Mouse (Mus musculus) thymus, adult 2 months (tissue): ENCODE results near the gene Slpi. TPM values are rescaled to one million over a fixed set of nuclear protein-coding genes. Genes with fewer than 3 reads are reported as not detected.

Experiments
- DNase-seq: peaks from one replicate; pipeline ENCODE4 v3.0.0; 2021
- H3K27ac ChIP-seq: fragments of 200-500 bp; 2 replicates; pipeline ENCODE4 v1.5.1; 2012; ENCODE audit warnings: low read length, control low read depth; ENCODE audit not compliant: control insufficient read depth, insufficient read depth
- H3K27me3 ChIP-seq: fragments of 200-500 bp; 2 replicates; pipeline ENCODE4 v1.6.1; 2012; ENCODE audit warnings: mild to moderate bottlenecking, low read length, moderate library complexity, mixed read lengths; ENCODE audit not compliant: control insufficient read depth, insufficient read depth
- H3K36me3 ChIP-seq: fragments of 200-500 bp; 2 replicates; pipeline ENCODE4 v1.6.1; 2012; ENCODE audit warnings: mild to moderate bottlenecking, low read length, moderate library complexity; ENCODE audit not compliant: control insufficient read depth, insufficient read depth
- H3K4me1 ChIP-seq: fragments of 200-500 bp; replicated peaks from 2 replicates; pipeline ENCODE4 v1.6.1; 2012; ENCODE audit warnings: low read length; ENCODE audit not compliant: control insufficient read depth, insufficient read depth
- H3K4me3 ChIP-seq: fragments of 200-500 bp; 2 replicates; pipeline ENCODE4 v1.5.1; 2012; ENCODE audit warnings: mild to moderate bottlenecking, low read length, control low read depth, moderate library complexity; ENCODE audit not compliant: control insufficient read depth, insufficient read depth
- CTCF ChIP-seq: fragments of 200-500 bp; IDR thresholded peaks from 2 replicates; pipeline ENCODE4 v1.5.1; 2012; ENCODE audit warnings: mild to moderate bottlenecking, control low read depth, low read length, moderate library complexity, borderline replicate concordance; ENCODE audit not compliant: control insufficient read depth, poor library complexity, insufficient read depth; ENCODE audit errors: extremely low read depth
- POLR2A ChIP-seq: fragments of 200-500 bp; IDR thresholded peaks from 2 replicates; pipeline ENCODE4 v1.6.1; 2012; ENCODE audit warnings: mild to moderate bottlenecking, low read length, control low read depth, moderate library complexity; ENCODE audit not compliant: control insufficient read depth, poor library complexity, insufficient read depth; ENCODE audit errors: extremely low read depth
- WGBS: fragments of 180-500 bp; shearing (Covaris S2); methylation state at CpG from one replicate; pipeline ENCODE4 v1.1.7; 2018; 5-methylcytosine and 5-hydroxymethylcytosine counted together
- polyA plus RNA-seq: library from polyadenylated mRNA; depleted of rRNA; stranded (reverse); fragments of >200 nt; gene quantifications from 2 replicates; pipeline ENCODE4 v1.2.3, GENCODE M21; 2012; rRNA removed

Slpi gene
- polyA plus RNA-seq = 4.9 and 7.5 TPM in 2 replicates

DNA sequence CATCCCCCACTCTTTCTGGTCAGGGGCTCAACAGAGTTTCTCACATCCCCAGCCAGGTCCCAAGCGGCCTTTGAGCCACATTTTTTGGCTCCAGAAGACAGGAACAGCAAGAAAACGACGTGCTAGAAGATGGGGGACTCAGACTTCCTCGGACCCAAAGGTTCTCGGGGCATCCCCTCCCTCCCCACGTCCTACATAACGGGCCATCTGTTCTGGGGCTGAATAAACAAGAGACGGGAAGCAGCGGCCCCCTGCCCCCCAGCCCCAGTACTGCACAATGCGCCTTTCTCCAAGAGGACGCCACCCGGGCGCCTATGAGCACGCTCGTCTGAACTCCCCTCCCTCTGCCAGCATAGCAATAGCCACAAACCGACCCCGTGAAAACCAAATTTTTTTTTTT lies at the start of gene Slpi:
Gene Slpi, minus strand, starts transcription at position 76 of the 400 bp plus-strand sequence.
- no peak for DNase-seq
- peaks cover 7% of the 10 kb centered on the region for H3K4me1 ChIP-seq
- no peaks in the 10 kb centered on the region; the same call in 1 of the 2 replicates for H3K27me3 ChIP-seq
- H3K36me3 ChIP-seq = no peaks in the 10 kb centered on the region
- 3% methylated on average over 17 of the region's 17 CpGs for WGBS
- H3K4me3 ChIP-seq = peak within 1 kb of the TSS; percentile 20; the same call in 1 of the 2 replicates
- TF ChIP-seq POLR2A (no peak), CTCF (no peak)
- H3K27ac ChIP-seq = no peak within 1 kb of the TSS

DNA sequence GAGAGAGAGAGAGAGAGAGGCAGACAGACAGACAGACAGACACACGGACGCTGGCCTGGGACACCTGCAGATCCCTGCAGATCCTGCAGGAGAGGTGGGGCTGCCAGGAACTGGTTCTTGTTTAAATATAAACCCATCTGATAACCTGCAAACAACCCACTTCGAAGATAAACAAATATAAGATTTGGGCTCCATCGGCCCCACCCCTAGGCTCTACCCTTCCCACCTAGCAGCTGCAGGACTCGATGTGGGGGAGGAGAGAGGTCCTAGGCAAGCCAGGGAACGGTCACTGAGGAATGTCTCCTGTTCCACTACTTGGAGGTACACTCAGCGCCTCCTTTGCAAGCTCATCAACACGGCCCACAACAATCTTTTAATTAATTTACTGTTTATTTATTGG lies 49.4 kb upstream of the Slpi start:
- Histone ChIP-seq H3K36me3 (no peaks in the 10 kb centered on the region), H3K4me3 (no peak overlapping the region), H3K27ac (no peak overlapping the region), H3K4me1 (peaks cover 36% of the 10 kb centered on the region), H3K27me3 (no peaks in the 10 kb centered on the region; the same call in 1 of the 2 replicates)
- TF ChIP-seq POLR2A (no peak), CTCF (no peak)
- WGBS = 83% methylated on average over 8 of the region's 8 CpGs
- DNase-seq = no peak

DNA sequence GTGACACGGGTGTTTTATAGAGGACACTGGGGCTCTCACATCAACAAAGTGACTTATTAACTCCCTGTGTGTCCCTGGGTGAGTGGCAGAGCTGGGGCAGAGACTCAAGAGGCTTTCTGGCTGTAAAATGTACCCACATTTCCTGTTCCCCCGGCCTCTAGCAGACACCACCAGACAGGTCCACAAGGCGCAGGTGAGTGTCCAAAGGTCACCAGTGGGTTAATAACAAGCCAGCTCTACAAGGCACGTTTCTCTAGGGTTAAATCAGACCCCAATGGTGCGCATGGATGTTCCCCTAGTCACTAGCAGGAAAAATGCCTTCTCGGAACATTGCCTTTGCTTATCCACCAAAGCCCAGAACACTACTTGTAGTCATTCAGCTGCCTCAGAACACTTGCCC lies 48.8 kb upstream of the Slpi start:
- H3K4me1 ChIP-seq = peaks cover 32% of the 10 kb centered on the region
- no peak for TF ChIP-seq POLR2A
- no peak for TF ChIP-seq CTCF
- WGBS = 53% methylated on average over 6 of the region's 6 CpGs
- no peak overlapping the region for H3K27ac ChIP-seq
- H3K4me3 ChIP-seq = no peak overlapping the region
- DNase-seq = no peak
- H3K27me3 ChIP-seq = no peaks in the 10 kb centered on the region; the same call in 1 of the 2 replicates
- no peaks in the 10 kb centered on the region for H3K36me3 ChIP-seq

DNA sequence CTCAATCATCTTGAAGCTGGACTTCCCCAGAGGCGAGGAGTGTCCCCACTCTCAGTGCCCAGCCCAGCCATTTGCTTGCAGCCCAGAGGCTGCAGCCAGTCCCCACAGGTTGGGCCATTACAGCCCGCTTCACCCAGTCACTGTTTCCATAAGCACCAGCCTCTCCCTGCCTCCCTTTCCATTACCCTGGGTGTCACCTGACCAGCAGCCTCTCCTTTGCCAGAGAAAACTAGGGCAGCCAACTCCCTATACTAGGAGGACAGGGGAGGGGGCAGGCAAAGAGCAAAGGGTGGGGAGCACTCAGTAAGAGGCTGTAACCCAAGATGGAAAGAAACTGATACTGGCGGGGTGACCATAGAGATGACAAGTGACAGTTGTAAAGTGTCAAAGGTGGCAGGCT lies 48.1 kb upstream of the Slpi start:
- DNase-seq = no peak
- H3K4me3 ChIP-seq = no peak overlapping the region
- 86% methylated on average over 3 of the region's 3 CpGs for WGBS
- H3K36me3 ChIP-seq = no peaks in the 10 kb centered on the region
- TF ChIP-seq CTCF = no peak
- no peak for TF ChIP-seq POLR2A
- H3K4me1 ChIP-seq = peaks cover 28% of the 10 kb centered on the region
- no peaks in the 10 kb centered on the region for H3K27me3 ChIP-seq
- H3K27ac ChIP-seq = no peak overlapping the region

DNA sequence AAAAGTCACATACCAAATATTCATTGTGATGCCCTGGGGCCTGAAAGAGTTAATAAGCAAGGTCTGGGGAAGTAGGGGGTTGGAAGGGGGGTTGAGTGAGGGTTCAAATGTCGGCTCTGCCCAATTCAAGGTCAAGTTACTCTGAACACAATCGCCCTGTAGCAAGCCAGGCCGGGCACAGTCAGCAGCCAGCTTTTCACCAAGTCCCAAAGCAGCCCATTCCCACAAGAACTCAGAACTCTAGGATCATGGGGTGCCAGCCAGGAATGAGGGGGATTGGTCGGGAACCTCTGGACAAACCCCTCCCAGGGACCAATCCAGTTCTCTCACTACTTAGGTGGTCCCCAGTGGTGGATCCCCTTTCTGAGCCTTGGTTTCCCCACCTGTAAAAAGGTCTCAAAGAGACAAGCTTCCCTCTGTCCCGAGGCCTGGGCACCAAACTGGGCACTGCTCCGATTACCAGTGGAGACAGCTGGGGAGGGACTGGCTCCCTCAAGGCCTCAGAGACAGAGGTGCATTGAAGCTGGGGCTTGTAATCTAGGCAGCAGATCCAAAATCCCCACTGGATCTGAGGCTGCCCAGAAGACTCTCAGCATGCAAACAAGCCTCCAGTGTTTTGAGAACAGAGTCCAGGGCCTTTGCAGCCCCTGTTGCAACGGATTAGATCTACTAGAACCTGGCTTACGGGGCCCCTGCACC lies 47.5 kb upstream of the Slpi start:
- Histone ChIP-seq H3K36me3 (no peaks in the 10 kb centered on the region), H3K4me3 (no peak overlapping the region), H3K4me1 (peaks cover 24% of the 10 kb centered on the region), H3K27ac (no peak overlapping the region), H3K27me3 (no peaks in the 10 kb centered on the region)
- TF ChIP-seq POLR2A (no peak), CTCF (no peak)
- DNase-seq = no peak
- 60% methylated on average over 8 of the region's 8 CpGs for WGBS

DNA sequence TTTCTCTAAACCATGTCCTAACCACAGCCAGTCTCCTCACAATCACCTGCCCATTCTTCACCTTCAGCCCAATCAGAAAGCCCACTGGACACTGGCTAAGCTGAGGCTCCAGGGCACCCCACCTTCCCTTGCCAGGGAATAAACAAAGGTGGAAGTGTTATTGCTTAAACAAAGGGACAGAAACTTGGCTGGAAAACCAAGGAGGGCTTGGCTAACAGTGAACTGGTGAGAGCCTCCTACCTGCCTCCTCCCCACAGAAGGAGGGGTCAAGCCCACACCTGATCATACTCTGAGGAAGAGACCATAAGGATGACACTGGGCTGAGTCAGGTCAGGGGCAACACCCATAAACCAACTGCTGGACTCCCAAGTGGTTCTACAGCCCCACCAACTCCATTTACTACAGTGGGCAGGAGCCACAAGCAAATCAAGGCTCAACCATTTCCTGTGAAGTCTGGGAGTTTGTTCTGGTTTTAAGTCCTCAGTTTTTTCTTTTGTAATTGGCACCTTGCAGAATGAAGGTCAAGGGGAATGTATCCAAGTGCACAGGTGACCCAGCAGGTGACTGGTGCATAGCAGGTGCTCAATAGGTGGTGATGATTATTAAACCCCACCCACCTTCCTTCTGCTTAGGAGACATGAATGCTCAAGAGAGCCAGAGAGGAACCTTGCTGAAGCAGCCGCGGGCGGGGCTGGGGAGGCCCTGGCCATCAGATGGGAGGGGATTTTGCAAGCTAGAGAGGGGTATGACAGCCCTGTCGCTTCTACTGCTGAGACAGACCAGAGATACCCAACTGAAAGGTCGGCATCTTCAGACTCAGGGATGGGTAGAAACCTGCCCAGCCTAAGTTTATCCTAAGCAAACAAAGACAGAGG lies 46.6 kb upstream of the Slpi start:
- 20% methylated on average over 5 of the region's 5 CpGs for WGBS
- no peak for DNase-seq
- Histone ChIP-seq H3K27me3 (no peaks in the 10 kb centered on the region), H3K27ac (no peak overlapping the region), H3K36me3 (no peaks in the 10 kb centered on the region), H3K4me3 (no peak overlapping the region), H3K4me1 (peaks cover 15% of the 10 kb centered on the region)
- TF ChIP-seq POLR2A = no peak
- TF ChIP-seq CTCF = no peak
